Mouse (Mus musculus) CH12.LX (cell line): ENCODE data around the gene Tln2. TPM values are rescaled to one million over a fixed set of nuclear protein-coding genes. Genes with fewer than 3 reads are reported as not detected.

Experiments used
- DNase-seq: peaks from one replicate; pipeline ENCODE4 v3.0.0-alpha.2; 2013; ENCODE audit errors: extremely low read depth
- H3K27ac ChIP-seq: 2 replicates; pipeline ENCODE4 v1.5.1; 2012; ENCODE audit warnings: low read depth, mild to moderate bottlenecking, control low read depth, moderate library complexity; ENCODE audit not compliant: insufficient read depth
- H3K27me3 ChIP-seq: replicated peaks from 2 replicates; pipeline ENCODE3; 2012; ENCODE audit warnings: inconsistent platforms
- H3K36me3 ChIP-seq, 2 experiments: replicated peaks in 1 of 2; 2 replicates each; pipeline versions ENCODE3 to v1.6.1; 2012; ENCODE audit warnings: inconsistent platforms in 1 of 2, low read length in 1 of 2, mild to moderate bottlenecking in 1 of 2, mixed read lengths in 1 of 2, moderate library complexity in 1 of 2; ENCODE audit not compliant: control insufficient read depth in 1 of 2, insufficient read depth in 1 of 2
- H3K4me1 ChIP-seq, 2 experiments: 2 replicates each; pipeline ENCODE4 v1.6.1; 2012; ENCODE audit warnings: inconsistent platforms in 1 of 2, moderate library complexity in 1 of 2; ENCODE audit not compliant: insufficient read depth in 2 of 2, control insufficient read depth in 1 of 2
- H3K4me2 ChIP-seq: 2 replicates; pipeline ENCODE4 v1.6.1; 2012; ENCODE audit warnings: low read depth, mild to moderate bottlenecking, control low read depth; ENCODE audit not compliant: poor library complexity, insufficient read depth, severe bottlenecking
- H3K4me3 ChIP-seq, 3 experiments: fragments of 150-350 bp in 1 of 3; sonication (generic) in 1 of 3; replicated peaks in 1 of 3; 2 replicates each; pipeline versions ENCODE3 to v1.5.1; 2011 to 2012; ENCODE audit warnings: low read depth in 2 of 3, low read length in 2 of 3, mild to moderate bottlenecking in 2 of 3, moderate library complexity in 2 of 3, control low read depth in 1 of 3, improper control_type of control experiment in 1 of 3, inconsistent platforms in 1 of 3, mixed read lengths in 1 of 3; ENCODE audit not compliant: poor library complexity in 1 of 3
- H3K79me2 ChIP-seq: replicated peaks from 2 replicates; pipeline ENCODE4 v1.6.1; 2012; ENCODE audit warnings: mild to moderate bottlenecking, moderate library complexity; ENCODE audit not compliant: control insufficient read depth, poor library complexity, insufficient read depth, severe bottlenecking; ENCODE audit errors: extremely low read depth
- H3K9ac ChIP-seq: 2 replicates; pipeline ENCODE4 v1.6.1; 2012; ENCODE audit warnings: low read depth, mild to moderate bottlenecking, control low read depth, moderate library complexity; ENCODE audit not compliant: insufficient read depth
- H3K9me3 ChIP-seq: replicated peaks from 2 replicates; pipeline ENCODE3; 2012; ENCODE audit warnings: low read length, inconsistent platforms, mixed read lengths
- CTCF ChIP-seq, 2 experiments: IDR thresholded peaks in 1 of 2; conservative IDR thresholded peaks in 1 of 2; 2 replicates each; pipeline ENCODE4 v1.5.1; 2011 to 2012; ENCODE audit warnings: low read depth in 2 of 2, low read length in 2 of 2, improper control_type of control experiment in 1 of 2, inconsistent platforms in 1 of 2, mild to moderate bottlenecking in 1 of 2, moderate library complexity in 1 of 2
- E2F4 ChIP-seq: IDR thresholded peaks from 2 replicates; pipeline ENCODE4 v1.6.1; 2011; ENCODE audit warnings: low read depth, low read length, improper control_type of control experiment; ENCODE audit not compliant: insufficient replicate concordance
- ETS1 ChIP-seq: conservative IDR thresholded peaks from 2 replicates; pipeline ENCODE4 v1.6.1; 2012; ENCODE audit warnings: low read depth, mild to moderate bottlenecking, inconsistent platforms, low read length, improper control_type of control experiment, moderate library complexity
- GABPA ChIP-seq: IDR thresholded peaks from 2 replicates; pipeline ENCODE4 v1.6.1; 2012; ENCODE audit warnings: low read depth, low read length, improper control_type of control experiment, inconsistent platforms; ENCODE audit not compliant: insufficient replicate concordance
- HCFC1 ChIP-seq: IDR thresholded peaks from 2 replicates; pipeline ENCODE4 v1.6.1; 2012; ENCODE audit warnings: low read depth, mild to moderate bottlenecking, inconsistent platforms, low read length, improper control_type of control experiment
- IRF4 ChIP-seq: IDR thresholded peaks from 2 replicates; pipeline ENCODE4 v1.6.1; 2014; ENCODE audit warnings: low read depth, mild to moderate bottlenecking, inconsistent platforms, low read length, improper control_type of control experiment
- KAT2A ChIP-seq: IDR thresholded peaks from 2 replicates; pipeline ENCODE4 v1.6.1; 2012; ENCODE audit warnings: low read length, improper control_type of control experiment, inconsistent platforms; ENCODE audit not compliant: insufficient replicate concordance
- MAX ChIP-seq: IDR thresholded peaks from 2 replicates; pipeline ENCODE4 v1.6.1; 2011; ENCODE audit warnings: low read length, improper control_type of control experiment
- MAZ ChIP-seq: IDR thresholded peaks from 2 replicates; pipeline ENCODE4 v1.6.1; 2012; ENCODE audit warnings: low read depth, mild to moderate bottlenecking, inconsistent platforms, low read length, improper control_type of control experiment, moderate library complexity
- NELFE ChIP-seq: IDR thresholded peaks from 2 replicates; pipeline ENCODE4 v1.6.1; 2011; ENCODE audit warnings: low read depth, low read length, improper control_type of control experiment
- PAX5 ChIP-seq: IDR thresholded peaks from 2 replicates; pipeline ENCODE4 v1.6.1; 2012; ENCODE audit warnings: low read length, inconsistent platforms, mixed read lengths
- POLR2A ChIP-seq: IDR thresholded peaks from 2 replicates; pipeline ENCODE4 v1.6.1; 2011; ENCODE audit warnings: low read depth, mild to moderate bottlenecking, improper control_type of control experiment, low read length
- POLR2AphosphoS2 ChIP-seq: IDR thresholded peaks from 2 replicates; pipeline ENCODE4 v1.6.1; 2011; ENCODE audit warnings: low read depth, low read length, improper control_type of control experiment
- RAD21 ChIP-seq: IDR thresholded peaks from 2 replicates; pipeline ENCODE4 v1.6.1; 2011; ENCODE audit warnings: low read depth, mild to moderate bottlenecking, low read length, improper control_type of control experiment, moderate library complexity
- SIN3A ChIP-seq: IDR thresholded peaks from 2 replicates; pipeline ENCODE4 v1.6.1; 2012; ENCODE audit warnings: low read length, improper control_type of control experiment, inconsistent platforms
- UBTF ChIP-seq: IDR thresholded peaks from 2 replicates; pipeline ENCODE4 v1.6.1; 2012; ENCODE audit warnings: low read depth, mild to moderate bottlenecking, inconsistent platforms, low read length, improper control_type of control experiment, moderate library complexity
- USF1 ChIP-seq: IDR thresholded peaks from 2 replicates; pipeline ENCODE4 v1.6.1; 2014; ENCODE audit warnings: low read depth, mild to moderate bottlenecking, inconsistent platforms, low read length, improper control_type of control experiment
- ZNF384 ChIP-seq: IDR thresholded peaks from 2 replicates; pipeline ENCODE4 v1.6.1; 2012; ENCODE audit warnings: low read depth, low read length, improper control_type of control experiment, inconsistent platforms
- dilution Hi-C: fragments of 300-500 bp; cut with MboI; formaldehyde crosslinking; loops from 2 replicates; pipeline ENCODE4 v1.14.3; 2020; ENCODE audit warnings: low sequenced_read_pairs; ENCODE audit not compliant: extremely low pct_unique_long_range_greater_than_20kb, extremely low pct_ligation_motif_present
- in situ Hi-C: fragments of 300-500 bp; cut with MboI; formaldehyde crosslinking; loops from 3 replicates; pipeline ENCODE4 v1.14.3; 2019; ENCODE audit warnings: low sequenced_read_pairs, low pct_ligation_motif_present, low pct_unique_long_range_greater_than_20kb, mixed read lengths
- polyA plus RNA-seq: library from polyadenylated mRNA; unstranded; fragments of >175 nt; gene quantifications from 2 replicates; pipeline ENCODE4 v1.2.1, GENCODE M21; 2012; ENCODE audit warnings: low read depth; ENCODE audit not compliant: insufficient read length
- total RNA-seq, 2 experiments: library from RNA; depleted of rRNA; stranded (reverse); fragments of 300-350 nt in 1 of 2; fragments of >200 nt in 1 of 2; gene quantifications; 2 replicates each; pipeline ENCODE4 v1.2.3; 2012 to 2014

Tln2 gene
- total and polyA plus RNA-seq, 3 experiments = 2.6 to 4.4 (median 4.4) TPM

GRCm38 (mm10) chr9:67286801-67287200 is 272.7 kb downstream of the Tln2 start:
- Histone ChIP-seq H3K36me3 (peaks cover 0 to 3% of the 10 kb centered on the region in 2 experiments), H3K27ac (no peak overlapping the region), H3K4me3 (no peak overlapping the region), H3K79me2 (no peaks in the 10 kb centered on the region), H3K4me2 (no peak overlapping the region), H3K9ac (no peak overlapping the region), H3K4me1 (no peaks in the 10 kb centered on the region), H3K9me3 (no peaks in the 10 kb centered on the region), H3K27me3 (no peaks in the 10 kb centered on the region)
- TF ChIP-seq SIN3A (no peak), USF1 (no peak), IRF4 (no peak), ETS1 (no peak), MAZ (no peak), HCFC1 (no peak), PAX5 (no peak), GABPA (no peak), POLR2AphosphoS2 (no peak), KAT2A (no peak), CTCF (conservative IDR thresholded peaks at IDR 0.05 in 1 of 2, IDR thresholded peaks at IDR 0.05 in 1 of 2; ENCODE audit: low read depth in 2 of 2, low read length in 2 of 2) (no peak), RAD21 (no peak), E2F4 (no peak), POLR2A (no peak), UBTF (no peak), MAX (no peak), NELFE (no peak)
- dilution Hi-C loops = no loop called here
- DNase-seq = no peak
- in situ Hi-C loops = no loop called here

- no peak for DNase-seq
- peaks cover 0 to 3% of the 10 kb centered on the region in 2 experiments for H3K36me3 ChIP-seq
- no peaks in the 10 kb centered on the region for H3K4me1 ChIP-seq
- no peaks in the 10 kb centered on the region for H3K9me3 ChIP-seq
- H3K9ac ChIP-seq = no peak overlapping the region
- dilution Hi-C loops = no loop called here
- H3K27me3 ChIP-seq = no peaks in the 10 kb centered on the region
- H3K27ac ChIP-seq = no peak overlapping the region
- no peaks in the 10 kb centered on the region for H3K79me2 ChIP-seq
- no peak overlapping the region for H3K4me2 ChIP-seq
- H3K4me3 ChIP-seq = no peak overlapping the region
- TF ChIP-seq CTCF (conservative IDR thresholded peaks at IDR 0.05 in 1 of 2, IDR thresholded peaks at IDR 0.05 in 1 of 2; ENCODE audit: low read depth in 2 of 2, low read length in 2 of 2) (peak in 1 of 2 experiments; percentile 24; a peak in 2 of 4 replicates), RAD21 (peak; percentile 12), ZNF384 (no peak)
- TF ChIP-seq, all 38 proteins: peak for 2
- in situ Hi-C loops = no loop called here
Measured at GRCm38 (mm10) chr9:67285544-67285943, 274.0 kb downstream of the Tln2 start.
